Mouse (Mus musculus): ENCODE results near the gene Rbm48. TPM values are rescaled to one million over a fixed set of nuclear protein-coding genes. Genes with fewer than 3 reads are reported as not detected.
A peak's percentile ranks its signal among the peaks of the same experiment; 100 is the strongest.

Rbm48 gene
- 13.9 and 17.6 TPM in 2 replicates for polyA plus RNA-seq (2011; ENCODE audit: insufficient read depth, insufficient read length, low read depth, missing spikeins)

- H3K9ac ChIP-seq (ENCODE audit: low read depth, poor library complexity, severe bottlenecking) = peak within 1 kb of the TSS; percentile 54
Observed at GRCm38 (mm10) chr5:3596399-3596766, at the start of gene Rbm48. Gene Rbm48, minus strand, starts transcription at chr5:3596585.

DNA sequence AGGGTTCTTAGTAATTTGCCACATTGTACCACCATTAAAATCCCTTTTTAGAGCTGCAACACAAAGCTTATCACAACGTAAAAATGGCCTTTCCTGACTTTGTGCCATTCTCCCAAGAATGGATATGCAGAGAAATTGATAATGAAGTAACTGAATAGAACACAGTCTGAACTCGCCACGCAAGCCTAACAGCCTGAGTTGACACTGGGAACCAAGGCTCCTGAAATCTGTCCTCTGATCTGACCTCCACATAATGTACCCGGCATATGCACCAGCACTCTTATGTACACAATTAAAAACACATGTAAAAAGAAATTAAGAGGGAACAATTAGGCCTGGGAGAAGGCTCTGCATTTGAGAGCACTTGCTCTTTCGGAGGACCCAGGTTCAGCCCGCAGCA lies 48.9 kb upstream of the Rbm48 start:
- Histone ChIP-seq H3K36me3 (ENCODE audit: control insufficient read depth, insufficient read depth, low read length, poor library complexity, severe bottlenecking) (peaks cover 29% of the 10 kb centered on the region), H3K27me3 (ENCODE audit: control insufficient read depth, insufficient read depth, low read length, poor library complexity, severe bottlenecking) (no peaks in the 10 kb centered on the region), H3K4me1 (ENCODE audit: control insufficient read depth, insufficient read depth, low read length) (no peaks in the 10 kb centered on the region), H3K27ac (ENCODE audit: insufficient read depth, low read length) (no peak overlapping the region), H3K9ac (ENCODE audit: low read depth, poor library complexity, severe bottlenecking) (no peak overlapping the region), H3K9me3 (replicated peaks; ENCODE audit: control insufficient read depth, insufficient read depth, low read length, poor library complexity, severe bottlenecking) (no peaks in the 10 kb centered on the region), H3K4me3 (ENCODE audit: low read depth, low read length) (no peak overlapping the region)
- no peak for TF ChIP-seq EP300 (IDR thresholded peaks at IDR 0.05; ENCODE audit: insufficient read depth, low read depth, low read length)
- no peak for TF ChIP-seq POLR2A (IDR thresholded peaks at IDR 0.05; ENCODE audit: insufficient read depth, low read length)
- TF ChIP-seq CTCF (IDR thresholded peaks at IDR 0.05; ENCODE audit: low read depth, low read length) = no peak

More at GRCm38 (mm10) chr5:3596399-3596766, at the start of gene Rbm48:
- peak within 1 kb of the TSS; percentile 93 for H3K4me3 ChIP-seq (ENCODE audit: low read depth, low read length)
- peaks cover under 1% of the 10 kb centered on the region; the same call in 1 of the 2 replicates for H3K36me3 ChIP-seq (ENCODE audit: control insufficient read depth, insufficient read depth, low read length, poor library complexity, severe bottlenecking)
- no peaks in the 10 kb centered on the region for H3K27me3 ChIP-seq (ENCODE audit: control insufficient read depth, insufficient read depth, low read length, poor library complexity, severe bottlenecking)
- no peak within 1 kb of the TSS for H3K27ac ChIP-seq (ENCODE audit: insufficient read depth, low read length)
- H3K9me3 ChIP-seq (replicated peaks; ENCODE audit: control insufficient read depth, insufficient read depth, low read length, poor library complexity, severe bottlenecking) = no peaks in the 10 kb centered on the region
- TF ChIP-seq CTCF (IDR thresholded peaks at IDR 0.05; ENCODE audit: low read depth, low read length) = peak; percentile 55
- no peak for TF ChIP-seq EP300 (IDR thresholded peaks at IDR 0.05; ENCODE audit: insufficient read depth, low read depth, low read length)
- no peaks in the 10 kb centered on the region for H3K4me1 ChIP-seq (ENCODE audit: control insufficient read depth, insufficient read depth, low read length)

GRCm38 (mm10) chr5:3644621-3645020 lies 48.2 kb upstream of the Rbm48 start:
- Histone ChIP-seq H3K4me1 (ENCODE audit: control insufficient read depth, insufficient read depth, low read length) (no peaks in the 10 kb centered on the region), H3K9me3 (replicated peaks; ENCODE audit: control insufficient read depth, insufficient read depth, low read length, poor library complexity, severe bottlenecking) (no peaks in the 10 kb centered on the region), H3K9ac (ENCODE audit: low read depth, poor library complexity, severe bottlenecking) (no peak overlapping the region), H3K36me3 (ENCODE audit: control insufficient read depth, insufficient read depth, low read length, poor library complexity, severe bottlenecking) (peaks cover 29% of the 10 kb centered on the region), H3K27ac (ENCODE audit: insufficient read depth, low read length) (no peak overlapping the region), H3K27me3 (ENCODE audit: control insufficient read depth, insufficient read depth, low read length, poor library complexity, severe bottlenecking) (no peaks in the 10 kb centered on the region), H3K4me3 (ENCODE audit: low read depth, low read length) (no peak overlapping the region)
- TF ChIP-seq CTCF (IDR thresholded peaks at IDR 0.05; ENCODE audit: low read depth, low read length) = no peak
- TF ChIP-seq EP300 (IDR thresholded peaks at IDR 0.05; ENCODE audit: insufficient read depth, low read depth, low read length) = no peak
- no peak for TF ChIP-seq POLR2A (IDR thresholded peaks at IDR 0.05; ENCODE audit: insufficient read depth, low read length)

DNA sequence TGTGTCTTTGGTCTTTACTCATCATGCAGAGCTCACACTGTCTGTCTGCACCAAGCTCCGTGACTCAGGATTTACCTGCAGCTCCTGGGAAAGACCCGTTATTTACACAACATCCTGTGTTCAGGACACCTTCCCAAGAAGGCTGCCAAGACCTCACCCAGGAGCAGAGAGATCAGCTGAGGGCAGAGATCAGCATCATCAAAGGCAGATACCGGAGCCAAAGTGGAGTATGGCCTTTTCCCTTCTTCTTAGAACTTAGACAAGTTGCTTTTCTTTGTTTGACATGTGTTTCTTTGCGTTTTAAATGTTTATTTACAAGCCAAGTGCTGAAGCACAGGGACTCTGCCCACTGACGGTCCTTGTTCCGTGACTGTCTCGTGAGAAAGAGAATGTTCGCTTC lies 38.9 kb upstream of the Rbm48 start:
- no peaks in the 10 kb centered on the region for H3K9me3 ChIP-seq (replicated peaks; ENCODE audit: control insufficient read depth, insufficient read depth, low read length, poor library complexity, severe bottlenecking)
- TF ChIP-seq EP300 (IDR thresholded peaks at IDR 0.05; ENCODE audit: insufficient read depth, low read depth, low read length) (no peak), CTCF (IDR thresholded peaks at IDR 0.05; ENCODE audit: low read depth, low read length) (no peak), POLR2A (IDR thresholded peaks at IDR 0.05; ENCODE audit: insufficient read depth, low read length) (no peak)
- H3K9ac ChIP-seq (ENCODE audit: low read depth, poor library complexity, severe bottlenecking) = no peak overlapping the region
- no peaks in the 10 kb centered on the region for H3K4me1 ChIP-seq (ENCODE audit: control insufficient read depth, insufficient read depth, low read length)
- no peak overlapping the region for H3K27ac ChIP-seq (ENCODE audit: insufficient read depth, low read length)
- H3K4me3 ChIP-seq (ENCODE audit: low read depth, low read length) = no peak overlapping the region
- H3K36me3 ChIP-seq (ENCODE audit: control insufficient read depth, insufficient read depth, low read length, poor library complexity, severe bottlenecking) = peaks cover 4% of the 10 kb centered on the region; the same call in 1 of the 2 replicates
- H3K27me3 ChIP-seq (ENCODE audit: control insufficient read depth, insufficient read depth, low read length, poor library complexity, severe bottlenecking) = no peaks in the 10 kb centered on the region

DNA sequence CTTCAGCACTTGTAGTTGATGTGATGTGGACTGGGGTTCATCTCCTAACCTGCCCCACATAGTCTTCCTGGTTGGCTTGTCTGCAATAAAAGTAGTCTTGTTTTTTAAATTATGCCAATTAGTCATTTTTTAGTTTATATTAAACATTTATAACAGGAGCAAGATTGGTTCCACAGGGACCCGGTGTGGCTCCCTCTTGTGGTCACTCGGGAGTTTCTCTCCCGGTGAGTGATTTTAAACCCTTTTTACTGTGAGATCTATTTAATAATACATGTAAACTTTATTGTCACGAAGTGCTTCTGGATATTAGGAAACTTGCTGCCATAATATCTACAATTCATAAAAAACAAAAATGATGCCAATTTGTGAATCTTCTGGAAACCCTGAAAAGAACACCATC lies 37.6 kb upstream of the Rbm48 start:
- Histone ChIP-seq H3K27me3 (ENCODE audit: control insufficient read depth, insufficient read depth, low read length, poor library complexity, severe bottlenecking) (no peaks in the 10 kb centered on the region), H3K36me3 (ENCODE audit: control insufficient read depth, insufficient read depth, low read length, poor library complexity, severe bottlenecking) (peaks cover 4% of the 10 kb centered on the region; the same call in 1 of the 2 replicates), H3K9me3 (replicated peaks; ENCODE audit: control insufficient read depth, insufficient read depth, low read length, poor library complexity, severe bottlenecking) (no peaks in the 10 kb centered on the region), H3K4me1 (ENCODE audit: control insufficient read depth, insufficient read depth, low read length) (no peaks in the 10 kb centered on the region), H3K9ac (ENCODE audit: low read depth, poor library complexity, severe bottlenecking) (no peak overlapping the region), H3K4me3 (ENCODE audit: low read depth, low read length) (no peak overlapping the region), H3K27ac (ENCODE audit: insufficient read depth, low read length) (no peak overlapping the region)
- TF ChIP-seq EP300 (IDR thresholded peaks at IDR 0.05; ENCODE audit: insufficient read depth, low read depth, low read length) (no peak), CTCF (IDR thresholded peaks at IDR 0.05; ENCODE audit: low read depth, low read length) (peak; percentile 44), POLR2A (IDR thresholded peaks at IDR 0.05; ENCODE audit: insufficient read depth, low read length) (no peak)

DNA sequence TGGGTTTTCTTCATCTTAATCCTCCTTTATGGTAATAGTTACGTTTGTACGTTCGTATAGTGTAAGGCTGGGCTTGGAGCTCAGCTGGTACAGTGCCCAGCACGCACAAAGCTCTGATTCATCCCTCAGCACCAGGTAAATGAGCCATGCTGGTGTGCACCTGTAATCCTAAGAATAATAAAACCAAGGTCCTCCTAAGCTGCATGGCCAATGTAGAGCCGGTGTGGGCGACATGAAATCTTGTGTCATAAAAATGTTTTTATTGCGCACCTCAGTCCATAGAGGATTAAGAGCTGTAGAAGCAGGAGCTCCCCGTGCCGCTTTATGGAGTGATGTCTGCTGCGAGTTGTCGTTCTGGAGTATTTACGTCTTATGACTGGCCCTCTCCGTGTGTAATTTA lies 36.9 kb upstream of the Rbm48 start:
- H3K9me3 ChIP-seq (replicated peaks; ENCODE audit: control insufficient read depth, insufficient read depth, low read length, poor library complexity, severe bottlenecking) = no peaks in the 10 kb centered on the region
- no peaks in the 10 kb centered on the region for H3K4me1 ChIP-seq (ENCODE audit: control insufficient read depth, insufficient read depth, low read length)
- TF ChIP-seq EP300 (IDR thresholded peaks at IDR 0.05; ENCODE audit: insufficient read depth, low read depth, low read length) = no peak
- no peak for TF ChIP-seq CTCF (IDR thresholded peaks at IDR 0.05; ENCODE audit: low read depth, low read length)
- no peak for TF ChIP-seq POLR2A (IDR thresholded peaks at IDR 0.05; ENCODE audit: insufficient read depth, low read length)
- H3K27ac ChIP-seq (ENCODE audit: insufficient read depth, low read length) = no peak overlapping the region
- H3K27me3 ChIP-seq (ENCODE audit: control insufficient read depth, insufficient read depth, low read length, poor library complexity, severe bottlenecking) = no peaks in the 10 kb centered on the region
- H3K9ac ChIP-seq (ENCODE audit: low read depth, poor library complexity, severe bottlenecking) = no peak overlapping the region
- no peak overlapping the region for H3K4me3 ChIP-seq (ENCODE audit: low read depth, low read length)
- peaks cover 4% of the 10 kb centered on the region; the same call in 1 of the 2 replicates for H3K36me3 ChIP-seq (ENCODE audit: control insufficient read depth, insufficient read depth, low read length, poor library complexity, severe bottlenecking)

All from ES-Bruce4 (cell line).